Mouse (Mus musculus) embryo, embryonic 10 days (tissue): ENCODE results near the gene Galm.
A peak's percentile ranks its signal among the peaks of the same experiment; 100 is the strongest.
"Not testable (repeated sequence)": the region's sequence is repeated elsewhere in the genome, so short reads cannot be mapped to it uniquely, and the experiment has no call there.

Experiments
- DNase-seq: peaks from one replicate; pipeline ENCODE4 v3.0.0-alpha.2; 2015; ENCODE audit warnings: low spot score

The Galm gene

GRCm38 (mm10) chr17:80166346-80166745 lies 39.1 kb downstream of the Galm start:
- no peak for DNase-seq

- DNase-seq = peak; percentile 53
Observed at GRCm38 (mm10) chr17:80167436-80167835, 40.2 kb downstream of the Galm start.

- no peak for DNase-seq
Observed at GRCm38 (mm10) chr17:80167851-80168251, 40.6 kb downstream of the Galm start.

GRCm38 (mm10) chr17:80168425-80169182 lies 41.3 kb downstream of the Galm start:
- DNase-seq = peak; percentile 71

- DNase-seq = no peak
Observed at GRCm38 (mm10) chr17:80169792-80170191, 42.5 kb downstream of the Galm start.

- DNase-seq = no peak
Observed at GRCm38 (mm10) chr17:80170951-80171350, 43.7 kb downstream of the Galm start.

- no peak for DNase-seq
Observed at GRCm38 (mm10) chr17:80171948-80172347, 44.7 kb downstream of the Galm start.

- no peak for DNase-seq
Observed at GRCm38 (mm10) chr17:80172761-80173160, 45.5 kb downstream of the Galm start.

- no peak for DNase-seq
Observed at GRCm38 (mm10) chr17:80173708-80174107, 46.4 kb downstream of the Galm start.

GRCm38 (mm10) chr17:80174146-80174545 lies 46.9 kb downstream of the Galm start:
- DNase-seq = no peak

GRCm38 (mm10) chr17:80174699-80175385 lies 47.6 kb downstream of the Galm start:
- peak; percentile 38 for DNase-seq

- DNase-seq = no peak
Observed at GRCm38 (mm10) chr17:80175386-80175739, 48.1 kb downstream of the Galm start.

- DNase-seq = no peak
Observed at GRCm38 (mm10) chr17:80175966-80176365, 48.7 kb downstream of the Galm start.

GRCm38 (mm10) chr17:80178846-80179245 lies 51.6 kb downstream of the Galm start:
- DNase-seq = not testable (repeated sequence)

- DNase-seq = peak; percentile 87
Observed at GRCm38 (mm10) chr17:80179959-80180358, 52.7 kb downstream of the Galm start.

GRCm38 (mm10) chr17:80180468-80180867 lies 53.2 kb downstream of the Galm start:
- no peak for DNase-seq

- no peak for DNase-seq
Observed at GRCm38 (mm10) chr17:80183615-80184014, 56.3 kb downstream of the Galm start.

GRCm38 (mm10) chr17:80193075-80193474 lies 65.8 kb downstream of the Galm start:
- DNase-seq = peak; percentile 47

GRCm38 (mm10) chr17:80199160-80199778 lies 72.0 kb downstream of the Galm start:
- peak; percentile 10 for DNase-seq

GRCm38 (mm10) chr17:80205657-80206056 lies 78.4 kb downstream of the Galm start:
- no peak for DNase-seq

- peak; percentile 31 for DNase-seq
Observed at GRCm38 (mm10) chr17:80206301-80206670, 79.0 kb downstream of the Galm start.

- peak; percentile 99 for DNase-seq
Observed at GRCm38 (mm10) chr17:80206671-80207581, 79.7 kb downstream of the Galm start, which contains the start of the genes Srsf7 and Ttc39d. Gene Srsf7 (minus strand): TSS chr17:80207307. Gene Ttc39d (plus strand): TSS chr17:80207460.
